Mouse (Mus musculus) liver, adult 2 months (tissue): ENCODE data around the gene Pdcd1. TPM values are rescaled to one million over a fixed set of nuclear protein-coding genes. Genes with fewer than 3 reads are reported as not detected.
"Not testable (repeated sequence)": the region's sequence is repeated elsewhere in the genome, so short reads cannot be mapped to it uniquely, and the experiment has no call there.

Experiments
- DNase-seq: peaks from one replicate; pipeline ENCODE4 v3.0.0-alpha.2; 2011; ENCODE audit warnings: low read depth, low spot score; ENCODE audit errors: extremely low read depth
- H3K27ac ChIP-seq: fragments of 200-500 bp; replicated peaks from 2 replicates; pipeline ENCODE4 v1.5.1; 2012; ENCODE audit warnings: low read depth, mild to moderate bottlenecking, control low read depth, inconsistent platforms, low read length; ENCODE audit not compliant: insufficient read depth
- H3K27me3 ChIP-seq: fragments of 200-500 bp; 2 replicates; pipeline ENCODE4 v1.6.1; 2012; ENCODE audit warnings: mild to moderate bottlenecking, moderate library complexity, low read length, inconsistent platforms; ENCODE audit not compliant: control insufficient read depth, insufficient read depth
- H3K36me3 ChIP-seq: fragments of 200-500 bp; 2 replicates; pipeline ENCODE4 v1.6.1; 2012; ENCODE audit warnings: low read length, inconsistent platforms; ENCODE audit not compliant: control insufficient read depth, insufficient read depth
- H3K4me1 ChIP-seq: fragments of 200-500 bp; 2 replicates; pipeline ENCODE4 v1.6.1; 2011; ENCODE audit warnings: low read length; ENCODE audit not compliant: control insufficient read depth, insufficient read depth
- H3K4me3 ChIP-seq: fragments of 200-500 bp; 2 replicates; pipeline ENCODE4 v1.5.1; 2011; ENCODE audit warnings: low read depth, mild to moderate bottlenecking, control low read depth, low read length, moderate library complexity; ENCODE audit not compliant: insufficient read depth
- H3K79me2 ChIP-seq: fragments of 200-500 bp; 2 replicates; pipeline ENCODE4 v1.6.1; 2012; ENCODE audit warnings: inconsistent platforms, mild to moderate bottlenecking, low read length, moderate library complexity; ENCODE audit not compliant: control insufficient read depth, insufficient read depth
- H3K9ac ChIP-seq: fragments of 200-500 bp; 2 replicates; pipeline ENCODE4 v1.6.1; 2012; ENCODE audit warnings: low read depth, mild to moderate bottlenecking, control low read depth, inconsistent platforms, low read length
- CTCF ChIP-seq: fragments of 200-500 bp; IDR thresholded peaks from 2 replicates; pipeline ENCODE4 v1.5.1; 2011; ENCODE audit warnings: low read depth, low read length, control low read depth
- POLR2A ChIP-seq: fragments of 200-500 bp; IDR thresholded peaks from 2 replicates; pipeline ENCODE4 v1.6.1; 2011; ENCODE audit warnings: low read length, control low read depth; ENCODE audit not compliant: insufficient read depth; ENCODE audit errors: extremely low read depth
- WGBS: fragments of 180-500 bp; shearing (Covaris S2); methylation state at CpG from one replicate; pipeline ENCODE4 v1.1.7; 2018; 5-methylcytosine and 5-hydroxymethylcytosine counted together
- polyA plus RNA-seq: library from polyadenylated mRNA; depleted of rRNA; stranded (reverse); fragments of >200 nt; gene quantifications from 2 replicates; pipeline ENCODE4 v1.2.3, GENCODE M21; 2012
- total RNA-seq: library from RNA; depleted of rRNA; stranded (reverse); fragments of >200 nt; gene quantifications from 2 replicates; pipeline ENCODE4 v1.2.3, GENCODE M21; 2014

The Pdcd1 gene
- total and polyA plus RNA-seq, 2 experiments, result 0.09 TPM; not detected in 1

DNA sequence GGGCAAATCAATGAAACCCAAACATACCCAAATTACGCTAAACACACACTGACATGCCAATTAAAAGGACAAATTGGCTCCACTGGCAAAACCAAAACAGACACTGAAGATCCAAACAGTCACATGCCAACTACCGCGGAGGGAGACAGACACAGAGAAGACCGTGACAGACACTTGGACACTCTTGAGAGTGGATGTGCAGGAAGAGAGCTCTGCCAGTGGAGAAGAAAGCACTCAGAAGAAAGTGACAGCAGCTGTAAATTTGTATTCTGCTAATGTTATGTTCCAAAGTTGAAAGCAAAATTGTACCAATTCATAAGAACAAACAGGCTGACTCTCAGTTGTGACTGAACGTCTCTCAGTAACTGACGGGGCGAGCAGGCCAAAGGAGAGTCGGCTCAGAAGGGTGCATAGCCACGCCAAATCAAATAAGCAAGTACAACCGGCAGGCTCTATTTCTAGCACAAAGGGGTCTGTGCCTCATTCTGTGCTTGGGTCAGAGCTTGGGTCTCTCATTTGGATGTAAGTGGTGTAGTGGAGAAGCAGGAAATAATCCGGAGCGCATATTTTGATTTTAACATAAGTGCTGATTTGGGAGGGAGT lies 24.7 kb downstream of the Pdcd1 start:
- no peak for DNase-seq
- H3K9ac ChIP-seq, result no peak overlapping the region
- TF ChIP-seq CTCF, result no peak
- no peak for TF ChIP-seq POLR2A
- H3K27ac ChIP-seq, result no peak overlapping the region
- 83% methylated on average over 12 of the region's 12 CpGs for WGBS
- no peaks in the 10 kb centered on the region for H3K36me3 ChIP-seq
- H3K79me2 ChIP-seq, result no peaks in the 10 kb centered on the region
- no peaks in the 10 kb centered on the region; the same call in 1 of the 2 replicates for H3K27me3 ChIP-seq
- H3K4me1 ChIP-seq, result no peaks in the 10 kb centered on the region
- no peak overlapping the region for H3K4me3 ChIP-seq

DNA sequence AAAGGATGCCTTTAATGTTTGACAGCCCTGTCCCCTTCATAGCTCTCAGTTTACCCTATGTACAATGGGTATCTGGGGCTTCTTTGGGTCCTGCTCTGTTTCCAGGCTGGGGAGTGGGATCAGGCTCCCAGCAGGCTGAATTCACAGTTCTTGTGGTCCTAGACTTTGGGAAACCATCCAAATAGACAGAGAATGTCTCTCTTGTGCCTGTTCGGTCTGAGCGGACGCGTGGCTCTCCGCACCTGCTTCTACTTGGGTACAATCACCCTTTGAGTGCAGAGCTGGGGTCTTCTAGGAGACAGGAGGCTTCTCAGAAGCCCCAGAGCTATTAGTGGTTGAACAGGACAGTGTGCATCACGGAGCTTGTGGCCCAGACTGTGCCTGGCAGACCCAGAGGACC lies 32.2 kb downstream of the Pdcd1 start, which contains the start of gene Neu4:
Gene Neu4, plus strand, starts transcription at position 301 of the 400 bp plus-strand sequence.
- Histone ChIP-seq H3K4me1 (no peaks in the 10 kb centered on the region), H3K36me3 (no peaks in the 10 kb centered on the region), H3K9ac (no peak within 1 kb of the TSS), H3K27ac (no peak within 1 kb of the TSS), H3K79me2 (no peaks in the 10 kb centered on the region), H3K4me3 (no peak within 1 kb of the TSS), H3K27me3 (no peaks in the 10 kb centered on the region)
- 79% methylated on average over 6 of the region's 6 CpGs for WGBS
- no peak for DNase-seq
- TF ChIP-seq CTCF (no peak), POLR2A (no peak)

DNA sequence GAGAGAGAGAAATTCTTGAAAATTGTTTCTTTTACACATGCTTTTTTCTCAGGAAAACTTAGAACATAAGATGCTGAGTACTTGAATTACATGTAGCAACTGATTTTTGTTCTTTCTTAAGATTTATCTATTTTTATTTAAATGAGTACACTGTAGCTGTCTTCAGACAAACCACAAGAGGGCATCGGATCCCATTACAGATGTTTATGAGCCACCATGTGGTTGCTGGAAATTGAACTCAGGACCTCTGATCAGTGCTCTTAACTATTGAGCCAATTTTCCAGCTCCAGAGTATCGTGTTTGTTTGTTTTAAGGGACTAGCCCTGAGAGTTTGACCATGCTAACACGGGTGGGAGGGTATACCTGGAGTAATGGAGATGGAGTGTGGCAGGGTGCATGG lies 40.7 kb downstream of the Pdcd1 start:
- Histone ChIP-seq H3K4me1 (no peaks in the 10 kb centered on the region), H3K36me3 (no peaks in the 10 kb centered on the region)
- TF ChIP-seq POLR2A, result no peak
- no peak for TF ChIP-seq CTCF

DNA sequence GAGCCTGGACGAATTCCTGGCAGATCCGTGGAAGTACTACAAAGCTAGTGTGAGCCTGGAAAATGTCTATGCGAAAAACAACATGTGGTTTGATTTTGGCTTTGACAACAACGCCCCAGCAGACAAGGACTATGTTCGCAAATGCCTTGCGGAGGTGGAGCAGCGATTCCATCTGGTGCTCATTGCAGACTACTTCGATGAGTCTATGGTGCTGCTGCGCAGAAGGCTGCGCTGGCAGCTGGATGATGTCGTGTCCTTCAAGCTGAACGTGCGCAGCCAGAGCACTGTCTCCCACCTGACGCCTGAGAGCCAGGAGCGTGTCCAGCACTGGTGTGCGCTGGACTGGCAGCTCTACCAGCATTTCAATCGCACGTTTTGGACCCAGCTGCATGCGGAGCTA lies 43.5 kb downstream of the Pdcd1 start:
- not testable (repeated sequence) for H3K27ac ChIP-seq, DNase-seq, H3K36me3 ChIP-seq, H3K4me1 ChIP-seq, H3K9ac ChIP-seq, H3K27me3 ChIP-seq, H3K4me3 ChIP-seq, H3K79me2 ChIP-seq
- WGBS, result 87% methylated on average over 15 of the region's 19 CpGs

More for the DNA sequence above, 40.7 kb downstream of the Pdcd1 start:
- Histone ChIP-seq H3K4me3 (no peak overlapping the region), H3K27ac (no peak overlapping the region), H3K79me2 (no peaks in the 10 kb centered on the region), H3K27me3 (no peaks in the 10 kb centered on the region), H3K9ac (no peak overlapping the region)
- WGBS, result 42% methylated on average over 3 of the region's 3 CpGs
- peak; percentile 1 for DNase-seq

DNA sequence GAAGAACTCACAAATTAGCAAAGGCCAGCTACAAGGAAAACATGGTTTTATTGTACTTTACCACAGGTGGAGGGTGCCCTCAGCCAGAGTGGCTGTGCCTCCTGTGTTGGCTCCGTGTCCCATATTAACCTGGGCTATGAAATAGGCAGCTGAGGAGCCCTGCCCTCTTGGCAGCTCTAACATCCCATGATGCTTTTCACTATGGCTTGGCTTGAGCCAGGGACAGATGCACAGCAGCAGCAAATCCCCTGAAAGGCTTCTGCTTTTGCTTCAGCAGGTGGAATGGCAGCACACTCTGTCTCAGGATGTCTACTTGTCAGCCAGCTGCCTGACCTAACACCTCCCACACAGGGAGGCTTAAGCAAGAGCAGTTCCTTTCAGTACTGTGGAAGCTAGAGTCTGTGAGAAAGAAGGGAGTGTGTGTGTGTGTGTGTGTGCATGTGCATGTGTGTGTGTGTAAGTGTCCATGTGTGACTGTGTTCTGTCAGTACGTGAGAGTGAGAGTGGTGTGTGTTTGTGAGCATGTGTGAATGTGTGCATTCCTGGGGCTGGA lies 46.3 kb downstream of the Pdcd1 start:
- not testable (repeated sequence) for H3K4me3 ChIP-seq, H3K79me2 ChIP-seq, DNase-seq, H3K4me1 ChIP-seq, H3K9ac ChIP-seq, H3K27ac ChIP-seq, H3K36me3 ChIP-seq, H3K27me3 ChIP-seq
- WGBS, result 58% methylated on average over 2 of the region's 2 CpGs

DNA sequence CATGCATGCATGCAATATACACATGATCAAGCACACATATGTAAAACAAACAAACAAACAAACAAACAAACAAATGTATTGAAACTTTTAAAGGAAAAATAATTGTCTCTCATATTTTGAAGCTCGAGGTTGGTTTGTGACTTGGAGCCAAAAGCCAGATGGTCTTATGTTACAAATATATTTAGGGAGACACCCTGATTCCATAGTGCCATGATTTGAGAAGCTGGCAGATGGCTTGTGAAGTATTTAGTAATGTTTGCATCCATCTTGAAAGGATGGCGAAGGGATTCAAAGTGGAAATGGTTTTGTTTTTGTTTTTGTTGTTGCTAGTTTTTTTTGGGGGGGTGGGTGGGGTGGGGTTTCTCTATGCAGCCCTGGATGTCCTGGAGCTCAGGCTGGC lies 51.3 kb downstream of the Pdcd1 start:
- WGBS, result 77% methylated on average over 2 of the region's 2 CpGs
- no peak for TF ChIP-seq POLR2A
- TF ChIP-seq CTCF, result no peak
- DNase-seq, result no peak
- Histone ChIP-seq H3K27ac (no peak overlapping the region), H3K4me3 (no peak overlapping the region), H3K27me3 (no peaks in the 10 kb centered on the region), H3K79me2 (no peaks in the 10 kb centered on the region), H3K36me3 (no peaks in the 10 kb centered on the region), H3K4me1 (no peaks in the 10 kb centered on the region), H3K9ac (no peak overlapping the region)

DNA sequence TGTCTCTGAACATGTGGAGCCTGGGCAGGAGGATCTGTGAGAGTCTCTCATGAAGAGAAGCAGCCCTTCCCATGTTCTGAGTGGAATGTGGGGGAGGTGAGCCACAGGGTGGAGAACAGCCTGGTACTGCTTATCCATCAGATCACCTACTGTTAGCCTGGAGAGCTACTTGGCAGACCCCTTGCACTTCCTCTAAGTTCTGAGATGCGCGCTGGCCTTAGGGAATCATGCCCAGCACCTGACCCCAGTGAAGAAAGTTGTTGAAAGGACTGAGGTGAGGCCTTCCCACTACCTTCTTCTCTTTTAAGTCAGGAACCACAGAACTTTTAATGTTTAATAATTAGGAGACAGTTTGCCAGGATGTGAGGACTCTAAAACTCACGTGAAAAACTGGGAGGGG lies 60.9 kb downstream of the Pdcd1 start:
- H3K36me3 ChIP-seq, DNase-seq, H3K4me3 ChIP-seq, H3K27me3 ChIP-seq, H3K9ac ChIP-seq, H3K27ac ChIP-seq, H3K79me2 ChIP-seq, H3K4me1 ChIP-seq: not testable (repeated sequence)
- 91% methylated on average over 3 of the region's 3 CpGs for WGBS

DNA sequence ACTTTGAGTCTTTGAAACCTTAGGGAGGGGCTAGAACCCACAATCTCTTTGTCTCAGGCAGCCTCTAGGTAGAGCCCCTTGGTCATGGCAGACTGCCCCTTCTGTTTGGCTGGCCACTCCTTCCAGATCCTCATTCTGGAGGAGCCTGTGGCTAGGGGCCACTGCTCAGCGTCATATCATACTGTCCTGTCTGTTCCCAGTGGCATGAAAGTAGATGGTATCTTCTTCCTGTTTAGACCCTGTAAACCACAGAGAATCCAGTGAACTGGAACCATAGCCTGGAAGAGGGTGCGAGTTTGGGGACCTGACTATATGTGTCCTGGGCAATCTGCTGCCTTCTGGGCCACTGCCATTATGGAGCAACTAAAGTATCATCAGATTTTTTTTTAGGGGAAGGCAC lies 61.3 kb downstream of the Pdcd1 start:
- H3K4me1 ChIP-seq, H3K79me2 ChIP-seq, H3K27ac ChIP-seq, H3K4me3 ChIP-seq, H3K9ac ChIP-seq, H3K36me3 ChIP-seq, H3K27me3 ChIP-seq, DNase-seq: not testable (repeated sequence)
- whole genome bisulfite sequencing, result 77% methylated on average over 2 of the region's 2 CpGs

DNA sequence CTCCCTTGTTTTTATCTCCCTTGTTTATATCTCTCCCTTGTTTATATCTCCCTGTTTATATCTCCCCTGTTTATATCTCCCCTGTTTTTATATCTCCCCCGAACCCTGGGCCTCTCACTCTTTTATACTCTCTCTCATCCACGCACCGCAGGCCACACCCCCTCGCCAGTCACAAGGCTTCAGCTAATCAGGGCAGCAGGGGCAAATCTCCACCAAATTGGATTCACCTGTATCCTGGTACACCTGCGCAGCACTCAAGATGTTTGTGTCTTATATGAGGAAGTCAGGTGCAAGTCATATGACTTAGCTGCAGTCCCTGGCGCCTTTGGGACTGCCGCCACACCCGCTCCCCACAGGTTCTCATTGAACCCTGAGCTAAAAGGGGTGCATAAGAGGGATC lies 62.1 kb downstream of the Pdcd1 start, which contains the start of gene Gal3st2c:
Gene Gal3st2c, plus strand, starts transcription at position 301 of the 400 bp plus-strand sequence.
- 87% methylated on average over 8 of the region's 8 CpGs for WGBS
- not testable (repeated sequence) for DNase-seq, H3K36me3 ChIP-seq, H3K4me1 ChIP-seq, H3K4me3 ChIP-seq, H3K27ac ChIP-seq, H3K27me3 ChIP-seq, H3K9ac ChIP-seq, H3K79me2 ChIP-seq
